Mouse (Mus musculus) spleen, postnatal 0 days (tissue): ENCODE data around the gene Tulp3. TPM values are rescaled to one million over a fixed set of nuclear protein-coding genes. Genes with fewer than 3 reads are reported as not detected.

Experiments
- polyA plus RNA-seq: library from polyadenylated mRNA; unstranded; fragments of >200 nt; fragmentation: Nextera tagmentation; extraction: Ambion mirVana; gene quantifications from 2 replicates; pipeline ENCODE4 v1.2.1, GENCODE M21; 2015

Gene Tulp3
- polyA plus RNA-seq: 4.7 and 6.6 TPM in 2 replicates

GRCm38 (mm10) chr6:128355726-128356416 lies at the start of gene Tulp3:
Gene Tulp3 (minus strand): TSS chr6:128355851.

GRCm38 (mm10) chr6:128398996-128399395 lies 43.3 kb upstream of the Tulp3 start, which contains the start of gene Nrip2:
Gene Nrip2 (plus strand): TSS chr6:128399296.

GRCm38 (mm10) chr6:128375192-128375591 lies 19.5 kb upstream of the Tulp3 start, which contains the start of the genes Tex52 and Gm44596:
Gene Tex52 (plus strand): TSS chr6:128375456.
Gene Gm44596 (plus strand): TSS chr6:128375503.

GRCm38 (mm10) chr6:128362381-128363006 lies 6.8 kb upstream of the Tulp3 start, which contains the start of the genes Rhno1 and Foxm1:
Gene Rhno1 (minus strand): TSS chr6:128362911.
Gene Foxm1 (plus strand): TSS chr6:128362967.

GRCm38 (mm10) chr6:128300134-128301001 lies 55.3 kb downstream of the Tulp3 start, which contains the start of gene Tead4:
Gene Tead4 (minus strand): TSS chr6:128300823.

Other genes with a start within 250 kb of the Tulp3 start
- gene Tspan9, start 212.3 kb downstream of the Tulp3 start, polyA plus RNA-seq: 23.6 and 30.8 TPM in 2 replicates
- gene Tead4, start 55.0 kb downstream of the Tulp3 start, polyA plus RNA-seq: 0.43 and 0.49 TPM in 2 replicates
- gene Rhno1, start 7.1 kb upstream of the Tulp3 start, polyA plus RNA-seq: 73.4 and 75.4 TPM in 2 replicates
- 11.4 and 13.1 TPM in 2 replicates for gene Foxm1, start 7.1 kb upstream of the Tulp3 start, polyA plus RNA-seq
- 0.10 TPM in 1 of 2 replicates, not detected in the other for gene Tex52, start 19.6 kb upstream of the Tulp3 start, polyA plus RNA-seq
- gene Gm44596, start 19.7 kb upstream of the Tulp3 start, polyA plus RNA-seq: not detected in 2 replicates
- gene Nrip2, start 43.4 kb upstream of the Tulp3 start, polyA plus RNA-seq: 0.99 and 1.2 TPM in 2 replicates
- 14.2 and 16.5 TPM in 2 replicates for gene Itfg2, start 69.1 kb upstream of the Tulp3 start, polyA plus RNA-seq
- gene Fkbp4, start 82.8 kb upstream of the Tulp3 start, polyA plus RNA-seq: 120 and 123 TPM in 2 replicates
- 0.16 and 0.65 TPM in 2 replicates for gene Pzp, start 170.9 kb upstream of the Tulp3 start, polyA plus RNA-seq
- gene A2ml1, start 225.8 kb upstream of the Tulp3 start, polyA plus RNA-seq: not detected in 2 replicates